Mouse (Mus musculus) G1E (cell line): ENCODE data around the gene Pla2g2d.

ENCODE experiments used
- CTCF ChIP-seq: IDR thresholded peaks from 2 replicates; pipeline ENCODE4 v1.5.1; 2012; ENCODE audit warnings: low read depth, low read length, inconsistent platforms, mixed read lengths
- TAL1 ChIP-seq: conservative IDR thresholded peaks from 2 replicates; pipeline ENCODE4 v1.6.1; 2012; ENCODE audit warnings: low read depth, low read length, inconsistent platforms, mixed read lengths

GRCm38 (mm10) chr4:138775435-138775834 is at the start of gene Pla2g2d:
- TF ChIP-seq CTCF (no peak), TAL1 (no peak)
